Mouse (Mus musculus) kidney, embryonic 14.5 days (tissue): Measurements from ENCODE around the gene Adgb. TPM values are rescaled to one million over a fixed set of nuclear protein-coding genes. Genes with fewer than 3 reads are reported as not detected.

Source experiments
- ATAC-seq: fragments of 200-750 bp; cut with Nextera tagmentation; 2 replicates; pipeline ENCODE4 v1.8.0; 2017; ENCODE audit warnings: moderate number of reproducible peaks, mild to moderate bottlenecking, moderate TSS enrichment, moderate library complexity; ENCODE audit not compliant: low FRiP score, low TSS enrichment
- H3K27ac ChIP-seq: fragments of 300-500 bp; sonication (generic); 2 replicates; pipeline ENCODE4 v1.5.1; 2014; ENCODE audit warnings: low read depth, mild to moderate bottlenecking, low read length, moderate library complexity, mixed read lengths
- H3K27me3 ChIP-seq: fragments of 300-500 bp; sonication (generic); 2 replicates; pipeline ENCODE4 v1.6.1; 2014; ENCODE audit warnings: mild to moderate bottlenecking, low read length; ENCODE audit not compliant: control insufficient read depth, insufficient read depth
- H3K36me3 ChIP-seq: fragments of 300-500 bp; sonication (generic); 2 replicates; pipeline ENCODE4 v1.6.1; 2014; ENCODE audit warnings: low read length, mixed read lengths; ENCODE audit not compliant: control insufficient read depth, insufficient read depth
- H3K4me1 ChIP-seq: fragments of 300-500 bp; sonication (generic); 2 replicates; pipeline ENCODE4 v1.6.1; 2014; ENCODE audit warnings: low read length, mixed read lengths; ENCODE audit not compliant: control insufficient read depth, insufficient read depth
- H3K4me2 ChIP-seq: fragments of 300-500 bp; sonication (generic); replicated peaks from 2 replicates; pipeline ENCODE4 v1.6.1; 2014; ENCODE audit warnings: low read depth, mild to moderate bottlenecking, low read length
- H3K4me3 ChIP-seq: fragments of 300-500 bp; sonication (generic); 2 replicates; pipeline ENCODE4 v1.5.1; 2014; ENCODE audit warnings: mild to moderate bottlenecking, low read length
- H3K9ac ChIP-seq: fragments of 300-500 bp; sonication (generic); 2 replicates; pipeline ENCODE4 v1.6.1; 2014; ENCODE audit warnings: low read depth, mild to moderate bottlenecking, low read length, moderate library complexity
- H3K9me3 ChIP-seq: fragments of 300-500 bp; sonication (generic); 2 replicates; pipeline ENCODE4 v1.6.1; 2016; ENCODE audit warnings: low read length; ENCODE audit not compliant: control insufficient read depth
- WGBS: fragments of 180-500 bp; shearing (Covaris S2); extraction: QIAGEN DNeasy Blood & Tissue Kit; methylation state at CpG from one replicate; pipeline ENCODE4 v1.1.7; 2014; 5-methylcytosine and 5-hydroxymethylcytosine counted together
- polyA plus RNA-seq: library from polyadenylated mRNA; unstranded; fragments of >200 nt; fragmentation: Nextera tagmentation; extraction: Ambion mirVana; gene quantifications from 2 replicates; pipeline ENCODE4 v1.2.1, GENCODE M21; 2014

Adgb gene
- polyA plus RNA-seq, 1 experiment from 2014 or later, result 0.08 TPM

DNA sequence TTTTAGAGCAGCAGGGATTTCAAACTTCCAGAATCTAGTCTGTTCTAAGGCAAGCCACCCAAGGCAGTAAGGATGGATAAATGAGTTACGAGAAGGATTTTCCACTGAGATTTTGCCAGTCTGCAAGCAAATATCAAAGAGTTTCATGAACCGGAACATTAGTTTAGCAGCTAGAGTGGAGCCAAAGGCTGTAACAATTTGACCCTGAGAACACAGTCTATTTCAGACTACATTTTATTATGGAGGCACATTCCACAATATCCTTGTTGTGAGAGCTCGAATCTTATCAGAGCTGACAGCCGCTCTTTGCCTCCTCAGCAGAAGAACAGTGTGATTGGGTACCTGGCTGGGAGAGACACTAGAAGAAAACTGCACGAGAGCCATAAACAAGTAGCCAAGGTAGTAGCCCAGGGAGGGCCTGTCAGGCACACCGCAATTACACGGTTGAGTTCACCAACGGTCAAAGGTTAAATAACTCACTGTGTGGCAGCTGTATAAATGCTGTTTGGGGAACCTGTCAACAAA lies 171.1 kb downstream of the Adgb start:
- 14% methylated on average over 8 of the region's 8 CpGs for WGBS
- ATAC-seq, result peak; percentile 95

DNA sequence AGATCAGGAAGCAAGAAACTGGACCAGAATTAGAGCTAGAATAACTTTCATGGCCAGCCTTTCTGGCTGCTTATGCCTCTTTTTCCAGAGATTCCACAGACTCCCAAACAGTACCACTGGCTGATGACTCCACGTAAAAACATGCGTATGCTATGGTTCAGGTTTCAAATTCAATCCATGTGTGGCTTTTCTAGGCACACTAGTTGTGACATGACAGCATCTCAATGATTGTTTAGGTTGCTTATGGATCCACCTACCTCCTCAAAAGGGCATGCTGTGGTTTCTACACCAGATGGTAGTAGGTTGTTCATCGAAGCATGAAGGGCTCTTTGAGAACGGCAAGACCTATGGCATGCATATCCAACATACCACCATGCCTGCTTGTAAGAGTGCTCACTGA lies 172.1 kb downstream of the Adgb start:
- Histone ChIP-seq H3K36me3 (no peaks in the 10 kb centered on the region), H3K27me3 (peaks cover 24% of the 10 kb centered on the region; the same call in 1 of the 2 replicates), H3K4me3 (no peak overlapping the region), H3K27ac (no peak overlapping the region), H3K9ac (no peak overlapping the region), H3K4me2 (no peak overlapping the region), H3K9me3 (no peaks in the 10 kb centered on the region), H3K4me1 (peaks cover 10% of the 10 kb centered on the region)
- no peak for ATAC-seq
- WGBS, result 83% methylated on average over 4 of the region's 4 CpGs

More for the DNA sequence above, 171.1 kb downstream of the Adgb start:
- no peak overlapping the region for H3K4me3 ChIP-seq
- H3K9me3 ChIP-seq, result no peaks in the 10 kb centered on the region
- no peaks in the 10 kb centered on the region for H3K36me3 ChIP-seq
- no peak overlapping the region for H3K27ac ChIP-seq
- no peak overlapping the region for H3K4me2 ChIP-seq
- H3K9ac ChIP-seq, result no peak overlapping the region
- peaks cover 10% of the 10 kb centered on the region for H3K4me1 ChIP-seq
- H3K27me3 ChIP-seq, result peaks cover 20% of the 10 kb centered on the region; the same call in 1 of the 2 replicates

DNA sequence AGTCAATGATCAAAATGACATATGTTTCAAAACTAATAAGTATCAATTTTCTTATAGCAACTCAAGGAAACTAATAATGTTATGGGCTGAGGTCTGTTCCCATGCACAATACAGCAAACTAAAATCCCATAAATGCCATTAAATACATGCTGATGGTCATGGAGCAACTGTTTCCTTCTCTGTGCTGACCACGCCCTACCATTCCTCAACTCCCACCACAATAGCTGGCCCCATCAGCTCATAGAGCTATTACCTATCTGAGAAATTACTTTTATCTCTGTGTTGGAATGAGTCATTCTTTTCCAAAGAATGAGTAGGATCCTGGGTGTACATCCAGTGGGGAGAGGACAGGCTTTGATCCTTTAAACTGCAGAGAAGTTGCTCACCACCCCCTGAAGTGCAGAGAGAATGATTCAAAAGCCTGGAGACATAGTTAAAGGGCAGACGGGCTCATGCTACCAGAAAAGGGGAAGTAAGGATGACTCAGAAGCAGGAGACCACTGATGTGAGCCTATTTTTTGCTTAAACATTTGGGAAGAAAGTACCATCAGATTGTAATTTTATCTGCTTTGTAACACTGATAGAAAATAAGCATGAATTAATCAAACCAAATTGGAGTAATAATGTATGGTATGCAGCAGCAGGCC lies 184.8 kb downstream of the Adgb start:
- ATAC-seq, result no peak
- no peaks in the 10 kb centered on the region for H3K36me3 ChIP-seq
- H3K4me3 ChIP-seq, result no peak overlapping the region
- H3K27me3 ChIP-seq, result peaks cover 4% of the 10 kb centered on the region
- no peak overlapping the region for H3K9ac ChIP-seq
- 84% methylated on average over 2 of the region's 2 CpGs for WGBS
- no peaks in the 10 kb centered on the region for H3K4me1 ChIP-seq
- no peak overlapping the region for H3K4me2 ChIP-seq
- no peaks in the 10 kb centered on the region for H3K9me3 ChIP-seq
- H3K27ac ChIP-seq, result no peak overlapping the region

Other genes starting within 250 kb of the Adgb start
- gene Rab32, start 85.9 kb upstream of the Adgb start, polyA plus RNA-seq, result 13.5 and 15.7 TPM in 2 replicates
- not detected in 2 replicates for gene Gm10944, start 209.0 kb upstream of the Adgb start, polyA plus RNA-seq